Mouse (Mus musculus) cerebellum, adult 8-10 months (tissue): ENCODE measurements at regions not wholly inside any gene's neighbourhood (a gene's known extent, or its start where the extent isn't known, plus 50 kb on each side); places are given as distances from the start of the nearest gene placed in this dataset.

ENCODE experiments used
- DNase-seq: peaks from one replicate; pipeline ENCODE4 v3.0.0; 2022

DNA sequence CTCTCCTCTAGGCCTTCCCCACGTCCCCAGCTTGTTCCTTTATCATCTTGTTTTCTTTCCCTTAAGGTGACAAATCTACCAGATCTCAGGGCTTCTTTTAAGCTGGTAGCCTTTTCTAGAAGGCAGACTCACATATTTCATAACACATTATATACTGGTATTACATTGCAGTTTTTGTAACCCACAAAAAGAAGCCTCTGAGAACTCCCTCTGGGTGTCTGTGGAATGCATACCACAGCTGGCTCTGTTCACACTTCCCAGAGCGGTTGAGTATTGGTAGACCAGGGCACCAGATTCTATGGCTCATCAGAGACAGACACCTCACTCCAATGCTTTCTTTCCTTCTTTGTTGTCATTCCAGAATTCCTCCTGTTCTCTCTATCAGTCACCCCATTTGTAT is 336.4 kb downstream of the Fam84a start:
- no peak for DNase-seq

DNA sequence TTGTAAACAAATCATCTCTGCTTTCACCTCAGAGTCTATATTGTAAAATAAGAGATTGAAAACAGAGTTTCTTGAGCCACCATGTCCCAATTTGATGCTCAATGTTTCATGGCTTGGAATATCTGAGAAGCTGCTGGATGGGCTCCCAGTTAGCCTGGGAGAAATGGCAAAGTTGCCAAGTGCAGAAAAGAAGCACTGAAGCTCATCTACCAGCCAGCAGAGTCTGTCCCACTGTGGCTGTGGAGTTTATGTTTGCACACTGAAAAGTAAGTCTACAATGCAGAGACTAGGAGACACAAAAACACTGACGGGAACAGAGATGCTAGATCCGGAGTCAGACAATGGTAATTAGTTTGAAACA is 341.7 kb downstream of the Fam84a start:
- DNase-seq = no peak

DNA sequence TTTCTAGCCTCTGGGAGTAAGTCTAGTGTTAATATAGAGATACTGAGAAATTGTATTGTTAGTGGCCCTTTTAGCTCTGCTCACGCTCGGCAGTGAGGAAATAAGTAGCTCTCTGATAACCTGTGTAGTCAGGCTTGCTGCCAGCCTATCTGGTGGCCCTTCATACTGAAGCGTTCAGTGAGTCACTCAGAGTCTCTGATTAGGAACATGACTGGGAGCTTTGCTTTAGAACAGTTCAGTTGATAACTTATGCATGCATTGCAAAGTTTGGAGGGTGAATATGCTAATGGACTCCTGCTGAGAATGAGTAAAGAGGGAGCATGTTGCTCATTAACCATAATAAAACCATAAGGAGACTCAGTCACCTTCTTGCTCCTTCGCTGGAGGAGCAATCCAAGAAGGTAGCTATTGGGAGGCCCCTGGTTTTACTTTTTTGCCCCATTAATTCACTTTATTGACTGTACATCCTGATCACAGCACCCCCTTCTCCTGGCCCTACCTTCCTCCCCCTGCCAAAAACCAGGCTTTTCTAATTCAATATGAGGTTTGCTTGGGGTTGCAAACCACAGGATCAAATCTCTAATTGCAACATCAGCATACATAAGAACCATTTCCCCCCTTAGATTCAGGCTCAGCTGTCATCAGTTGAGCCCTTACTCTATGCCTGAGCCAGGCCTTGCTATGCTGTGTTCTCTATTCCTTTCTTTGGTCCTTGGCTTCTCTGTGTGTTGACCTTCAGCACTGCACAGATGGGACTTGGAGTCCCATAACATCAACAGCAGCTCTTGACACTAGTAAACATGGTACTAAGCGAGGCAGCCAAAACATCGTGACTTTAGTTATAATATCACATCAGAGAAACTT is 342.3 kb downstream of the Fam84a start:
- DNase-seq = no peak

DNA sequence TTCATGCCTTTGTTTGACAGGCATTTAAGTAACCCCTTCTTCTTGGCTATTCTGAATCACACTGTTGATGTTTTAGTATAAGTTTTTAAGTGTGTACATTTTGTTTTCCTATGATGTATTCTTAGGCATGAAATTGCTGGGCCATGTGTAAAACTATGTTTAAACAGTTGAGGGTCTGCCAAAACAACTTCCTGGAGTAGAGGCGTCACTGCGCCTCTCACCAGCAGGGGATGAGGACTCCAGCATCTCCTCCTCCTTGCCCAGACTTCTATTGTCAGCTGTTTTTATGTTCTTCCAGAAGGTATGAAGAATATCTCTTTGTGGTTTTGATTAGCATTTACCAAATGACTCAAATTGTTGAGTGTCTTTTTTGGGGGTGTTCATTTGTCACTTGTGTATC is 372.1 kb downstream of the Fam84a start:
- no peak for DNase-seq

DNA sequence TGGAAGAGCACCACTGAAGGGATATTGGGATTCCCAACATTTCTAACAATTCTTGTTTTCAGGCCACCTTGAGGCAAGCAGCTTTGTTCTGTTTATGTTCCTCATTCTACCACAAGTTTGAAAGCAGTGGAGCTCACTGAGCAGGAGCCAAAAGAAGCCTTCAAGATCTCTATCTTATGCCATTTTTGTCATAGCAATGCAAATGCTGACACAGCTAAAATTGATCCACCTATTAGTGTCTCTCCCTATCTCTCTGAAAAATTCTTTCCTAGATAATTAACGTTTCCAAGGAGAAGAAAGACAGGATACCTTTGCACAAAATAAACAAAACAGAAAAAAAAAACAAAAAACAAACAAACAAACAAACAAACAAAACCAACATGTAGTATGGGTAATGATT is 375.2 kb downstream of the Fam84a start:
- no peak for DNase-seq

DNA sequence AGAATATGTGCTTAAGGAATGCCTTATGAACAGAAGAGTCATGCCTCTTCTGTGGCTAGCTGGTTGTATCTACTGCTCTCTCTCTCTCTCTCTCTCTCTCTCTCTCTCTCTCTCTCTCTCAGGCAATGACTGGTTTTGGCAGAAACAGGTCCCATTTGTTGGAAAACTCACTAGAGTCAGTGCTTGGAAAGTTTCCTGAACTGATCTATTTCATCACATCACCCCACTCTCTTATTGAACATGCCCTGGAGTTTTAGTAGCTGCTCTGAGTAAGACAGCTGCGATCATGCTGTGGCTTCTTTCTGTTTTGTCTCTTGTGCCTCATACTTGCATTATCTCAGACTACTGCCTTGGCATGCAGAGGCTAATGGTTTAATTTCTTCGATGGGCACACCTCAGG is 382.2 kb downstream of the Fam84a start:
- no peak for DNase-seq

DNA sequence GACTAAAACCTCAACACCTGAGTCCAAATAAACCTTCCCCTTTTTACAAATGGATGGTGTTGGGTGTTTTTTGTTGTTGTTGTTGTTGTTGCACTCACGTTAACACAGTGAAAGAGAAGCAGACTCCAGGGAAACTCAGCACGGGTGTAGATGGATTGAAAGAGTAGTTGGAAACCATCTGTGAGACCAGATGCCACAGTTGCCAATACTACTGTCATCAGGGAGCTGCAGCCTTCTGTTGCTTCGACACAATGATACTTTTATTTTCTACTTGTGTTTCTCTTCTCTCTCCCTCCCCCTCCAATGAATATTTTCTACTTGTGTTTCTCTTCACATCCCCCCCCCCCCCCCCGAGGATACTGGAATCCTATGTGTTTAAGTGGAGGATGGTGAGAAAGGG is 382.7 kb downstream of the Fam84a start:
- DNase-seq = no peak

DNA sequence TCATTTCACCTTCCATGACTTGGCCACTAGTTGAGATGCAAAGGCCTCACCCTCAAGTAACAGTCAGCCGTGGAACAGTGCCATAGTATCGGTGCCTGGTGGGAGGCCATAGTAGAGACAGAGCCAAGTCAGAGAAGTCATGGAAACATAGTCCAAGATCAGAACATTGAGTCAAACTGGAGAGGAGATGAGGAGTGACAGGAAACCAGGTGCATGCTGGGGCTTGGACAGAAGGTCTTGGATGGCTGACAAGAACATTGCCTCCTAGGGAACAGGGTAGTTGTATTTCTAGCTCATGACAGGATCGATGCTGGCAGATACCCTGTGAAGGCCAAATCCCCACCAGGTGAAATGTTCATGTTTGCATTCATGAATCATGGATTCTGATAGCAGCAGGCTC is 385.4 kb downstream of the Fam84a start:
- no peak for DNase-seq

DNA sequence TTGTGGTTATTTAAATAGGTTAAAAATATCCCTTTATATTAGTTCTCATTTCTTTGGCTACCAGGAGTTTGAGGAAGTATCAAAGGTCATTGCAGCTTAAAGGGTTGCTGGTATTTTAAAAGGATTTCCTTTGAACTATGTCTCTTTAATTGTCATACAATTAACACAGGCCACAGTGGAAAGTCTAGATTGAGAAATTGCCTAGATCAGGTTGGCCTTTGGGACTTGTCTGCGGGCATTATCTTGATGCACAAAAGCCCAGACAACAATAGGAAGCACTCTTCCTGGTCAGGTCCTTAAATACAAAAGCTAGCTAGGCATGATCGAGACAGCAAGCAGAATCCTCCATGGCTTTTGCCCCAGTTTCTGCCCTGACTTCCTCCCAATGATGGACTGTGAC is 398.0 kb downstream of the Fam84a start:
- DNase-seq = no peak

DNA sequence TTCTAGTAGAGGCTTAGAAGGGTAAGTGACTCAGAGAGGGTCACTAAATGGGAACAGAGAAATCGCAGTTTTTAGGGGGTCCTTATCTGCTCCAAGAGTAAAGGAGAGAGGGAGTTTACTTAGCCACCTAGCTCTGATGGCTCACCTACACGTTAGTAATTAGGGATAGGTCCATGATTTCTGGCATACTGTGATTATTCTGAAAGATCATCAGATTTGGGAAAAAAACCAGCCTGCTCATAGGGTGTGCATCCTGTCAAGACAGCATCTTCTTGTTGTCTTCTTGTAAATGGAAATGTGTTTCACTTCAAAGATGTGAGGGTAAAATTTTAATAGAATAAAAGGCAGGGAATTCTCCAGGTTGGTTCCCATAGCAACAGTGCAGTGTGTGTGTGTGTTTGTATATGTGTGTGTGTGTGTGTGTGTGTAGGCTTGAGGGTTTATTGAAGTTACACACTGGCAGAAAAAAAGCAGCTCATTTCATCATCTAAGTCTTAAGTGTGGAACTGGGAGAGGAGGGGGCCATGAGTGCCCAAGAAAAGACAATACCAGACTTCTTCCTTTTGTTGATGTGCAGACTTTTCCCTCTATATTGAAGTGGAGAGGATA is 407.4 kb downstream of the Fam84a start:
- no peak for DNase-seq

DNA sequence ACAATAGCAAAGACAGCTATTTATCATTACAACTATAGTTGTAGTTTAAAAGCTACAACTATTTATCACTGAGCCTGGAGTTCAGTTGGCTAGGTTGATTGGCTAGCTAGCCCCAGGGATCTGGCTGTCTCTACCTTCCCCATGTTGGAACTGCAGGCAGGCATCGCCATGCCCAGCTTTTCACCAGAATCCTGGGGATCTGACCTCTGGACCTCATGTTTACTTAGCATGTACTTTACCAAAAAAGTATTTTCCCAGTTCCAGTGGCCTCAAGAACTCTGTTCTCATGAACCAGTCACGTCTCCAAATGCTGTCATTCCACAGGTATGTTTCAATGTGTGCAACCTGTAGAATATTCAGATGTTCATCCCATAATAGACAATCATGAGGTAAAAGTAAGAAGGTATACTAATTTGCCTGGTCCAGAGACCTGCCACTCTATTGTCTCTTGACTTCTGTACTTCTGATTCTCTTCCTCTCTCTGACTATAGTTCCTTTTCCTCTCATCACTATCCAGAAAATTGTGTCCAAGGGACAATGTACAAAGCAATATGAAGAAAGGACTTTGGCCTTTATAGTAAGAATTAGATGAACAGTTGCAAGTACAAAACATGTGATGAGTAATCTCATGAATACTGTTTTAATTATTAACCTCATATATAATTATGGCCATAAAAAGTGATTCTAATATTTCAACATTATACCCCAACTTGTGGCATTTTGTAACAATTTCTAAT is 421.8 kb downstream of the Fam84a start:
- DNase-seq = no peak

DNA sequence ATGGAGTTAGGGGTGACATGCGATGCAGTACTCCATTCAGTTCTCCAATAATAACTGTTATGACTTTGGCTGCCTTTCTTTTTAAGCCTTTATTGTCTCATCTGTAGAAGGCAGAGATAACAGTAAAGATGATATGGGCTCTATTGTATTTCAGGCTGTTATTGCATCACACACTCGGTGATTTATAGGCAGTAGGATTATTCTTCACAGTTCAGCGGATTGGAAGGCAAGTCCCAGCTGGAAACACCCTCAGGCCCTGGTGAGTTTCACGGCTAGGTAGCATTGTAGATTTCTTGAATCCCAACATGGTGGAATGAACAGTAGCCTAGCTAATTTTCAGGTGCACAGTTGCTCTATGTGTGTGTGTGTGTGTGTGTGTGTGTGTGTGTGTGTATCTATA is 422.9 kb downstream of the Fam84a start:
- DNase-seq = no peak

DNA sequence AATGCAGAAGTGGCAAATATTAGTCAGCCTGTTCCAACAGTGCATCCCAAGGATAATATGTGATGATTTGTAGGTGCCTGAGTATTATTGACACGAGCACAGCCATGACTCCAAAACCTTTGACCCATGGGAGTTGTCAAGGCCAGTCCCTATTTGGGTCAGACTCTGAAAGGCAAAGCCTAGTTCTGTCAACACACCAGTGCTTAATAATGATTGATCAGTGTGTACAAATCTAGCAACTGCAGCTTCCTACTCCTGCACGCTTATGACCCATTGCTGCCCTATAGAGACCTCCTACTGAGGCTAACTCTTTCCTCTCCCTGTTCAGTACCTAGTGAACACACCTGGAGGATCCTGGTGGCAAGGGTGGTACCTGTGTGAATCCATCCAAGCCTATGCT is 427.3 kb downstream of the Fam84a start:
- no peak for DNase-seq

DNA sequence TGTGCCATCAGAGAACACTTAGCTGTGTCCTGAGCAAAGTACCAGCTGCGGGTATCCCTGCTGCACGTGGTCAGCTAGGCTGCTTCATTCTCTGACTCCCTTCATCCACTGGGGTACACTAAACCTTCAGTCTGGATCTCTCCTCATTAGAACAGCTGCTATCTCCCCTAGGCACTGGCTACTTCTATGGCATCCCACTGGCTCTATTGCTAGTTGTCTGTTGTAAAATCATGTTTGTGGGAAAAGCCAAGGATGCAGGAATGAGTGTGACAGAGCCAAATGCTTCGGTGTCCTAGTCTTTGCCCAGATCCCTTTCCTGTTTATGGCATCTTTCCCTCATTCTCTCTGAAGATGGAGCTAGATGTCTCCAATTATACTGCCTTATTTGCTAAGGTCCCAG is 440.9 kb downstream of the Nbas start:
- DNase-seq = no peak

DNA sequence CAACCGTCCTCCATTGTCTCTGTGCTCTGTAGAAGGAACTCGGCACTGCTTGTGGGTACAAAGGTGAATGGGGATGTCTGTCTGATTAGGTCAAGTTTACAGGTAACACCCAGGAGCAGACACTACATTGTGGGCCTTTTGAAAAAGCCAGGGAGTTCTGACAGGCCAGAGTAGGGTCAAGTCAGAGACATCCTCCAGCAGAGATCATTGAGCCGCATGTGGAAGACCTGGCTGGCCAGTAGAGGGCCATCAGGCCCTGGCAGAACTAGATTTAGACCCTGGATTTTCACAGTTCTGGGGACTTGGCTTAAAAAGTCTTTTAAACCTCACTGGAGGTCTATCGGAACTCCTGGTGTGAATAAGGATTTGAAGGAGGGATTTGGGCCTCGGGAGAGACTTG is 438.8 kb downstream of the Nbas start:
- no peak for DNase-seq

DNA sequence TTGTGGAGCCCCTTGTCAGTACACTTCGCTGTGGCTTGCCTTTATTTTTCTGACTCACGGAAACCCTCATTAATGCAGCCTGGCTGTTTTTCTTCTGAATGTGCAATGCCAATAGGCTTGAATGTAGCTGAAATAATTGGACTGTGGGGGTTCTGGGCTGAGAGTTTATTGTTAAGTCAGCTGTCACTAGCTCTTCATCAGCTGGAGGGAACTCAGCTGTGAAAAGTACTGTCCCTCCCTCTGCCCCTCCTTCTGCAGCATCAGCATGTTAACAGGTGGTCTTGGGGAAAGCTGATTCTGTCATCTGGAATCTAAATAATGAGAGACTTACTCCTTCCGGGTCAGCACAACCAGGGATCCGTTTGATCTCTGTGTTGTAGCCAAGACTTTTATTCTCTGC is 437.6 kb downstream of the Nbas start:
- no peak for DNase-seq

DNA sequence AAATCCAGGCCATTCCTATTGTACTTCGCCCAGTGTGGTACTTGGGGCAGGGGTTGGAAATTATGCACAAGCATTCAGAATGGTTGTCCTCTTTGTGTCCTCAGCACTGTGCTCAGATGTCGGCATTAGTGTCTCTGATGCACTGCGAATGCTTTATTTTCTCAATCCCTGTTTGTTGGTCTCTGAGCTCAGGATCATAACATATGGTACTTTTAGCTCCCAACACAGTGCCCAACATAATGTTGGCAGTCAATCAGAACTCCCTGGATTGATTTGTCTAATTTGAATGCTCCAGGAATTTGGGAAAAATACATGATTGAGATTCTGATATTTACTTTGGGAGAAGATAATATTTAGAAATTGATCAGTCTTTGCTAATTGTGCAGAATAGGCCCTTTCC is 434.7 kb downstream of the Nbas start:
- DNase-seq = no peak

DNA sequence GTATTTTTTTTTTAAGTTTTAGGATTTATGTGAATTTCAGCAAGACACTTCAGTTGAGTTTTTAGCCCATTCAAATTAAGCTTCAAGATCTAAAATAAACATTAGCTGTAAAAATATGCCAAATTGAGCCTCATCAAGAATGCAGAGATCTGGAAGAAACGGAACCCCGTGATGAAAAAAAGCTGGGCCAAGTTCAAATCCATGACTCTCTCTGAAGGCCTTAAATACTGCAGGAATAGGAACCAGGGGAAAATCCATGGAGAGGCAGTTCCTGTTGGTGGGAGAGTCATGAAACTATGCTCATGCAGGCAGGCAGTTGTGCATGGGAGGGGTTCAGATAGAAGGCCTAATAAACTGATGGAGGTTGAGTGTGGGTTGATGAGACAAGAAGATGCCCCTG is 430.9 kb downstream of the Nbas start:
- DNase-seq = no peak

DNA sequence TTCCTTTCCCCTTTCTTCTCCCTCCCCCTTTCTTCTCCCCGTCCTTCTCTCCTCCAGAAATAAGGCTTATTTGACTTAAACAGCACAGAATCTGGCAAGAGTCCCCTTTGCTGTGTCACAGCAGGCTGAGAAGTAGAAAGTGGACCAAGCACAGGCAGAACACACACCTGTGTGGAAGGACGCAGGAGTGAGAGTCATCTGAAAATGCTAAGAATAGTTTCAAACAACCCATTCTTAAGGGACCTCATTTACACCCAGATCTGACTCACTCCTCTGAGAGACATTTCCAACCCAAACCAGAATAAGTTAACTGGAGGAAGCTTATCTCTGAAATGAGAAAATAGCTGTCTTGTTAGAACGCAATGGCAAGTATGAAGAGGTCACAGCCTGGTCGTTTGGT is 429.9 kb downstream of the Nbas start:
- no peak for DNase-seq

DNA sequence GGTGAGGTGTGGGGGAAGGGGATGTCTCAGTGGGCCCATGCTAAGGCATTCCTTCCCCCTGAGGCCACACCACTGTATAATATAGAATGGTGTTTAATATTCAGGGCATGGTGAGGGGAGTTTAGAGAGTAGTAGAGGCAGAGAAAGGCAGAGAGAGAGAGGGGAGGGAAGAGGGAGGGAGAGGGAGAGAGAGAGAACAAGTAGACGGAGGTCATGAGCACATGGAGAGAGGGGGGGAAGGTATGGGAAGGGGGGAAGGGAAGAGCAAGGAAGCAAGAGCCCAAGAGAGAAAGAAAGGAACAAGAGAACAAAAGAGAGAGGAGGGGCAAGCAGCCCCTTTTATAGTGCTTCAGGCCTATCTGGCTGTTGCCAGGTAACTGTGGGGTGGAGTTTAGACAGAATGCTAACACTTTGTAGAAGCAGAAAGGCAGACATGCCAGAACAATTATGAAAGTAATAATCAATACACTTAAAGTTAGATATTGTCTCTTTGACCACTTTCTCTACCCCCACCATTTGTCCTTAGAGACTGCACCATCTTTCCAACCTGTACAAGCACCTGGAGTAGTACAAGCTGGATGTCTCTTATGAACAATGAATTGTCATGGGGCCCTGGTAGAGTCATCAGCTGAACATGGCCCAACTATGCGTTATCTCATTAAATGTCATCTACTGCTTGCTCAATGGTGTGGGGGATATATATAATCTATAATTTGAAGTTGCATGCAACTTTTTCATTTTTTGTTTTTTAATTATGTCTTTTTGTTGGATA is 422.6 kb downstream of the Nbas start:
- no peak for DNase-seq

DNA sequence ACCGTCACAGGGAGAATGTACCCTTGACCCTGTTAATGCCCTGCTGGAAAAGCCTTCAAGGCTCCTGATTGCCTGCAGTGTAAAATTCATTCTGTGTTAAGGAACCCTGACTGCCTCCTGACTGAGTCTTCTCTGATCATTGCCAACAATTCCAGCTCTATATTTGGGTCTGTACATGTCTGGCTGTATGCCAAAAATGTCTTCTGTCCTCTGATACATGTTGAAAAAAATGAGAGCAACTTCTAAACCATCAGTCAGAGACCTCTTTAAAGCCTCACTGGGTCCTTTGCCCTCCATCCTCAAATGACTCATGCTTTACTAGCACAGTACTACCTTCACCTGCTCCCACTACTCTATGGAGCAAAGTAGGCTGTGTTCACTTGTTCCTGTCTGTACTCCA is 408.3 kb downstream of the Nbas start:
- no peak for DNase-seq

DNA sequence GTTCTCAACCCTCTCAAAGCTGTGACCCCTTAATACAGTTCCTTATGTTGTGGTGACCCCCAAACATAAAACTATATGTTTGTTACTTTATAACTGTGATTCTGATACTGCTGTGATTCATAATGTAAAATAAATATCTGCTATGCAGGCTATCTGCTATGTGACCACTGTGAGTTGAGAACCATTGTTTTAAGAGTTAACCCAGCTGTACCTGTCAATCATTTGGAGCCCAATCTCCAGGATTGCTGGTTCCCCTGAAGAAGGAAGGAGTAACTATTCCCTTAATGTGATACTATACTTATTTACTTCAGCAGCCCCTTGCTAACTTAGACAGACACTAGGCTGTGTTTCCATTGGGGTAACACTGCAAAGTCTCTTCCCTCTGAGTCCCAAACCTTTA is 400.5 kb downstream of the Nbas start:
- DNase-seq = no peak

DNA sequence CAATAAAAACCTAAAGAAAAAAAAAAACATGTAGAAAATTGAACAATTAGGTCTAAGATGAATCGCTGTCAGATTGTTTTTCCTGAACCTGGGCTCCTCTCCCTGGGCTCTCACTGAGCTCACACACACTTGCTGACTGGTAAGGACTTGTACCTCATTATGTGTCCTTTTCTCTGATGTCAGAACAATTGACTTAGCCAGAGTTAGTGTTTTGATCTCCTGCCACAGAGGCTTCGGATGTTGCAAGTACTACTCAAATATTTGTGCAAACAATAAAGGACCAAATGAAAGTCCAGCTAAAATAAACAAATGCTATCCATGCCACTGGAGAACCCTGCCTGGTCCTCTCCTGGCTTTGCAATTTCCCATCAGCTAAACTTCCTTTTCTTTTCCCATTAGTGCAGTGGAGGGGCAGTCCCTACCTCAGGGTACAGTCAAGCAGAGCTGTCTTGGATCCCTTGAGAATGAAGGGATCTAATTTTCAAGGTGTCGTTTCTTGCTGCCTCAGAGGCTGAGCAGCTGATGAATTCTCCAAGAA is 399.6 kb downstream of the Nbas start:
- no peak for DNase-seq
